Mouse (Mus musculus): ENCODE results near the gene Tspan13. TPM values are rescaled to one million over a fixed set of nuclear protein-coding genes. Genes with fewer than 3 reads are reported as not detected.

Tspan13 gene
- polyA plus RNA-seq, 1 experiment from 2014 or later: 57.3 TPM

GRCm38 (mm10) chr12:36065911-36066310 lies 23.6 kb upstream of the Tspan13 start:
- Histone ChIP-seq H3K9ac (ENCODE audit: low read depth, low read length) (no peak overlapping the region), H3K36me3 (ENCODE audit: control insufficient read depth, insufficient read depth, low read length) (no peaks in the 10 kb centered on the region), H3K4me2 (ENCODE audit: low read depth, low read length) (no peak overlapping the region), H3K27ac (replicated peaks; ENCODE audit: low read depth, low read length) (no peak overlapping the region), H3K4me3 (ENCODE audit: low read depth, low read length) (no peak overlapping the region), H3K27me3 (replicated peaks; ENCODE audit: control insufficient read depth, insufficient read depth, low read length) (no peaks in the 10 kb centered on the region), H3K9me3 (ENCODE audit: control insufficient read depth, low read length) (peaks cover 5% of the 10 kb centered on the region; the same call in 1 of the 2 replicates), H3K4me1 (ENCODE audit: control insufficient read depth, insufficient read depth, low read length) (no peaks in the 10 kb centered on the region)
- DNase-seq (ENCODE audit: low spot score) (no peak), ATAC-seq (ENCODE audit: low read depth) (no peak)
- 44% methylated on average over 1 of the region's 1 CpGs for WGBS

GRCm38 (mm10) chr12:36057699-36058098 lies 15.4 kb upstream of the Tspan13 start:
- Histone ChIP-seq H3K4me1 (ENCODE audit: control insufficient read depth, insufficient read depth, low read length) (no peaks in the 10 kb centered on the region), H3K9ac (ENCODE audit: low read depth, low read length) (no peak overlapping the region), H3K4me2 (ENCODE audit: low read depth, low read length) (no peak overlapping the region), H3K36me3 (ENCODE audit: control insufficient read depth, insufficient read depth, low read length) (no peaks in the 10 kb centered on the region), H3K27me3 (replicated peaks; ENCODE audit: control insufficient read depth, insufficient read depth, low read length) (no peaks in the 10 kb centered on the region), H3K9me3 (ENCODE audit: control insufficient read depth, low read length) (no peaks in the 10 kb centered on the region), H3K4me3 (ENCODE audit: low read depth, low read length) (no peak overlapping the region), H3K27ac (replicated peaks; ENCODE audit: low read depth, low read length) (no peak overlapping the region)
- WGBS: 79% methylated on average over 2 of the region's 2 CpGs
- DNase-seq (ENCODE audit: low spot score): no peak
- no peak for ATAC-seq (ENCODE audit: low read depth)

GRCm38 (mm10) chr12:36050276-36050675 lies 8.0 kb upstream of the Tspan13 start:
- Histone ChIP-seq H3K9me3 (ENCODE audit: control insufficient read depth, low read length) (no peaks in the 10 kb centered on the region), H3K27me3 (replicated peaks; ENCODE audit: control insufficient read depth, insufficient read depth, low read length) (no peaks in the 10 kb centered on the region), H3K36me3 (ENCODE audit: control insufficient read depth, insufficient read depth, low read length) (no peaks in the 10 kb centered on the region), H3K4me2 (ENCODE audit: low read depth, low read length) (no peak overlapping the region), H3K4me1 (ENCODE audit: control insufficient read depth, insufficient read depth, low read length) (no peaks in the 10 kb centered on the region), H3K27ac (replicated peaks; ENCODE audit: low read depth, low read length) (no peak overlapping the region), H3K9ac (ENCODE audit: low read depth, low read length) (no peak overlapping the region), H3K4me3 (ENCODE audit: low read depth, low read length) (no peak overlapping the region)
- no peak for DNase-seq (ENCODE audit: low spot score)
- ATAC-seq (ENCODE audit: low read depth): no peak
- 68% methylated on average over 1 of the region's 1 CpGs for WGBS

- no peak overlapping the region for H3K4me2 ChIP-seq (ENCODE audit: low read depth, low read length)
- H3K4me3 ChIP-seq (ENCODE audit: low read depth, low read length): no peak overlapping the region
- no peaks in the 10 kb centered on the region for H3K9me3 ChIP-seq (ENCODE audit: control insufficient read depth, low read length)
- H3K27ac ChIP-seq (replicated peaks; ENCODE audit: low read depth, low read length): no peak overlapping the region
- no peak overlapping the region for H3K9ac ChIP-seq (ENCODE audit: low read depth, low read length)
- H3K36me3 ChIP-seq (ENCODE audit: control insufficient read depth, insufficient read depth, low read length): no peaks in the 10 kb centered on the region
- DNase-seq (ENCODE audit: low spot score) (no peak), ATAC-seq (ENCODE audit: low read depth) (no peak)
- H3K4me1 ChIP-seq (ENCODE audit: control insufficient read depth, insufficient read depth, low read length): no peaks in the 10 kb centered on the region
- WGBS: 53% methylated on average over 2 of the region's 2 CpGs
- no peaks in the 10 kb centered on the region for H3K27me3 ChIP-seq (replicated peaks; ENCODE audit: control insufficient read depth, insufficient read depth, low read length)
These were observed 5.3 kb upstream of the Tspan13 start for GRCm38 (mm10) chr12:36047593-36047992.

GRCm38 (mm10) chr12:36046196-36046595 lies 3.9 kb upstream of the Tspan13 start:
- no peak for DNase-seq (ENCODE audit: low spot score)

GRCm38 (mm10) chr12:36044691-36045090 lies 2.4 kb upstream of the Tspan13 start:
- Histone ChIP-seq H3K36me3 (ENCODE audit: control insufficient read depth, insufficient read depth, low read length) (no peaks in the 10 kb centered on the region), H3K9ac (ENCODE audit: low read depth, low read length) (no peak overlapping the region), H3K4me2 (ENCODE audit: low read depth, low read length) (no peak overlapping the region), H3K4me3 (ENCODE audit: low read depth, low read length) (no peak overlapping the region), H3K27ac (replicated peaks; ENCODE audit: low read depth, low read length) (no peak overlapping the region), H3K27me3 (replicated peaks; ENCODE audit: control insufficient read depth, insufficient read depth, low read length) (no peaks in the 10 kb centered on the region), H3K9me3 (ENCODE audit: control insufficient read depth, low read length) (no peaks in the 10 kb centered on the region), H3K4me1 (ENCODE audit: control insufficient read depth, insufficient read depth, low read length) (no peaks in the 10 kb centered on the region)
- ATAC-seq (ENCODE audit: low read depth) (no peak), DNase-seq (ENCODE audit: low spot score) (no peak)
- WGBS: 77% methylated on average over 2 of the region's 2 CpGs

More at GRCm38 (mm10) chr12:36046196-36046595, 3.9 kb upstream of the Tspan13 start:
- no peak overlapping the region for H3K4me2 ChIP-seq (ENCODE audit: low read depth, low read length)
- no peaks in the 10 kb centered on the region for H3K9me3 ChIP-seq (ENCODE audit: control insufficient read depth, low read length)
- no peak overlapping the region for H3K4me3 ChIP-seq (ENCODE audit: low read depth, low read length)
- no peak overlapping the region for H3K27ac ChIP-seq (replicated peaks; ENCODE audit: low read depth, low read length)
- no peaks in the 10 kb centered on the region for H3K27me3 ChIP-seq (replicated peaks; ENCODE audit: control insufficient read depth, insufficient read depth, low read length)
- H3K36me3 ChIP-seq (ENCODE audit: control insufficient read depth, insufficient read depth, low read length): no peaks in the 10 kb centered on the region
- WGBS: 24% methylated on average over 5 of the region's 5 CpGs
- ATAC-seq (ENCODE audit: low read depth): no peak
- no peaks in the 10 kb centered on the region for H3K4me1 ChIP-seq (ENCODE audit: control insufficient read depth, insufficient read depth, low read length)
- H3K9ac ChIP-seq (ENCODE audit: low read depth, low read length): no peak overlapping the region

- Histone ChIP-seq H3K4me1 (ENCODE audit: control insufficient read depth, insufficient read depth, low read length) (no peaks in the 10 kb centered on the region), H3K9me3 (ENCODE audit: control insufficient read depth, low read length) (no peaks in the 10 kb centered on the region), H3K27ac (replicated peaks; ENCODE audit: low read depth, low read length) (peak overlapping the region; percentile 65), H3K36me3 (ENCODE audit: control insufficient read depth, insufficient read depth, low read length) (no peaks in the 10 kb centered on the region), H3K4me3 (ENCODE audit: low read depth, low read length) (peak overlapping the region; percentile 82), H3K4me2 (ENCODE audit: low read depth, low read length) (peak overlapping the region; percentile 97), H3K9ac (ENCODE audit: low read depth, low read length) (peak overlapping the region; percentile 79), H3K27me3 (replicated peaks; ENCODE audit: control insufficient read depth, insufficient read depth, low read length) (no peaks in the 10 kb centered on the region)
- 0% methylated on average over 25 of the region's 50 CpGs for WGBS
- ATAC-seq (ENCODE audit: low read depth) (peak; percentile 73), DNase-seq (ENCODE audit: low spot score) (peak; percentile 57)
These were observed 475 bp downstream of the Tspan13 start for GRCm38 (mm10) chr12:36041703-36042347.

GRCm38 (mm10) chr12:36041281-36041589 lies 1.1 kb downstream of the Tspan13 start:
- Histone ChIP-seq H3K27ac (replicated peaks; ENCODE audit: low read depth, low read length) (no peak overlapping the region), H3K4me2 (ENCODE audit: low read depth, low read length) (peak overlapping the region; percentile 97), H3K4me3 (ENCODE audit: low read depth, low read length) (peak overlapping the region; percentile 82), H3K9me3 (ENCODE audit: control insufficient read depth, low read length) (no peaks in the 10 kb centered on the region), H3K9ac (ENCODE audit: low read depth, low read length) (peak overlapping the region; percentile 79; the same call in 1 of the 2 replicates), H3K36me3 (ENCODE audit: control insufficient read depth, insufficient read depth, low read length) (no peaks in the 10 kb centered on the region), H3K27me3 (replicated peaks; ENCODE audit: control insufficient read depth, insufficient read depth, low read length) (no peaks in the 10 kb centered on the region), H3K4me1 (ENCODE audit: control insufficient read depth, insufficient read depth, low read length) (no peaks in the 10 kb centered on the region)
- DNase-seq (ENCODE audit: low spot score) (no peak), ATAC-seq (ENCODE audit: low read depth) (no peak)
- 34% methylated on average over 4 of the region's 4 CpGs for WGBS

- Histone ChIP-seq H3K4me3 (ENCODE audit: low read depth, low read length) (peak overlapping the region; percentile 82), H3K27ac (replicated peaks; ENCODE audit: low read depth, low read length) (no peak overlapping the region), H3K27me3 (replicated peaks; ENCODE audit: control insufficient read depth, insufficient read depth, low read length) (no peaks in the 10 kb centered on the region), H3K9ac (ENCODE audit: low read depth, low read length) (no peak overlapping the region; the same call in 1 of the 2 replicates), H3K4me2 (ENCODE audit: low read depth, low read length) (peak overlapping the region; percentile 97), H3K4me1 (ENCODE audit: control insufficient read depth, insufficient read depth, low read length) (no peaks in the 10 kb centered on the region), H3K9me3 (ENCODE audit: control insufficient read depth, low read length) (no peaks in the 10 kb centered on the region), H3K36me3 (ENCODE audit: control insufficient read depth, insufficient read depth, low read length) (no peaks in the 10 kb centered on the region)
- ATAC-seq (ENCODE audit: low read depth) (no peak), DNase-seq (ENCODE audit: low spot score) (peak; percentile 56)
- 38% methylated on average over 10 of the region's 10 CpGs for WGBS
These were observed 1.6 kb downstream of the Tspan13 start for GRCm38 (mm10) chr12:36040571-36041280.
